Mouse (Mus musculus) c-Kit-positive CD71-positive TER-119-positive erythroid progenitor cells, embryonic 14.5 days (primary cell): Measurements from ENCODE around the gene Pi16.

Experiments
- DNase-seq: peaks from one replicate; pipeline ENCODE4 v3.0.0-alpha.2; 2013; ENCODE audit warnings: low spot score

Pi16 gene

DNA sequence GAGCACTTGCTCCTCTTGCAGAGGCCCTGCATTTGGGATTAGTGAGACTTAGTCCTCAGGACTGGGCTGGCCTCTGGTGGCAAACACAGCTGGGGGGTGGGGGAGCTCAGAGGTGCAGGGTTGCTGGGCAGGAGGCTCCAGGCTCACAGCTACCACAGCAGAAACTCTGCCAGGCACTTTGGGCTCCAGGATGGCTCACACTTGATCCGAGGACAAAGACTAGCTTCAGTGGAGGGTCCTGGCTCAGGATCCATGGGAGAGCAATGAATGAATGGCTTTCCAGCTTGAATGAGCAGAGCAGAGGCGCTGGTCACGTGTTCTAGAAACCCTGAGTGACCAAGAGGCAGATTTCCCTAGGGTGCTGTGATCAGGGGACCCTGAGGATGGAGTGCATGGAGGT, 41.4 kb downstream of the Pi16 start:
- DNase-seq, result no peak

DNA sequence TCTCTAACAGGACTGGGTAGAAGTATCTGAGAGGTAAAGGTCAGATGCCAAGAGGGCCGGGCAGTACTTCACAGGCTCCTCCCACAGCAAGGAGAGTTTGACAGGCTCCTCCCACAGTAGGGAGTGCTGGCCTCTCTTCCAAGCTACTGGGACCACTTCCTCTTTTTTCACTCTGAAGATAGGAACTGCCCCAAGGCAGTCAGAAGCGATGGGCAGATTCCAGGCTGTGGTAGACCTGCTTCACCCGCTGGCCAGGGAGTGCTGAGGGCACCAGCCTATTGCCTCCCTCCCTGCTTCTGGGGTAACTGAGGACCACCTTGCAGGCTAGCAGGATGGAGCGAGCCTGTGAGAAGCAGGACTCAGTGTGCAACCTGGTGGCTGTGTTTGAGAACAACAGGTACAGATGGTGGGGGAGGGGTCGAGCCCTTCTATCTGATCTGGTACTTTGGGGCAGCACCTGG, 43.3 kb downstream of the Pi16 start, which contains the start of gene Fgd2:
Gene Fgd2 (plus strand): TSS at position 154 of the 461 bp plus-strand sequence.
- no peak for DNase-seq

DNA sequence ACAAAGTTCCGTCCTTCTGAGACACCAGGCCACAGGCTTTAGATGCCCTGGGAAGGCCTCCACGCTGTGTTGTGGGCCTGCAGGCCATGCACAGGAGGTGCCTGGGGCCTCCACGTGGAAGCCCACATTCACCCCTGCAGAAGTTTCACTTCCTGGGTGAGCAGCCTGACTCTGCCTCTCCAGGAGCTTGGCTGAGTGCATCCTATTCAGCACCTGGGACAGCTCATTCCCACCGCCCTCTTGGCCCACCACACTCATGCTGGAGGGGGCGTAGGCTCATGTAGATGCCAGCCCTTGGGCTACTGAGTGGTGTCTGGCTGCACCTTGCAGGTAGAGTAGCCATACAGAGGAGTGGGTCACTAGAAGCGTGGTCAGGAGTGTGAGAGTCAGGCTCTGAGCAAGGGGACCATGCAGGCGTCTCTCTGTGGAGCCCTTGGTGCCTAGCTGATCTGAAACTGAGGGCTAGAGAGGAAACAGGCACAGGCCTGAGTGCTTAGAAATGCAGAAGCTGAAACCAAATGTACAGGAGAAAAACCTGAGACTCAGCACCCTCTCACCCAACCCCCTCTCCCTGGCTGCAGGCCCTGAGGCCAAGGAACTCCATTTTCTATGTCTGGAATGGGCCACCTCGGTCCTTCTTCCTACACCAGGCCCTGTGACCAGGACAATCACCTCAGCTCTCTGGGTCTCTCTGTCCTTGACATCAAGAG, 44.7 kb downstream of the Pi16 start:
- no peak for DNase-seq

DNA sequence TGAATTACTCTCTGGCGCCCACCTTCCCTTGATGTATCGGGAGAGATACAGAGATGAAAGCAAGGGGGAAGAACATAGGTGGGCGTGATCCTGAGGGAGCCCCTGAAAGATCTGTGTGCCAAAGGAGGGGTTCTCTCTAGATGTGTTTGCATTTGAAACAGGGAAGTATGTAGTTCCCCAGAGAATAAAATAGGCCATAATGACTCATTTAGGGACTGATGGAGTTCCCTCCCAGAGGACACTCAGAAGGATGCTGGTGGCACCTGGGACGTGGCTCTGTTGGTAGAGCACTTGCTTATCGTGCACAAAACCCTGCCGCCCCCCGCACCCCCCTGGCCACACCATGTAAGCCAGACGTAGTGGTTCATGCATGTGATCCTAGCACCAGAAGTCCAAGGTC, 45.6 kb downstream of the Pi16 start:
- no peak for DNase-seq

DNA sequence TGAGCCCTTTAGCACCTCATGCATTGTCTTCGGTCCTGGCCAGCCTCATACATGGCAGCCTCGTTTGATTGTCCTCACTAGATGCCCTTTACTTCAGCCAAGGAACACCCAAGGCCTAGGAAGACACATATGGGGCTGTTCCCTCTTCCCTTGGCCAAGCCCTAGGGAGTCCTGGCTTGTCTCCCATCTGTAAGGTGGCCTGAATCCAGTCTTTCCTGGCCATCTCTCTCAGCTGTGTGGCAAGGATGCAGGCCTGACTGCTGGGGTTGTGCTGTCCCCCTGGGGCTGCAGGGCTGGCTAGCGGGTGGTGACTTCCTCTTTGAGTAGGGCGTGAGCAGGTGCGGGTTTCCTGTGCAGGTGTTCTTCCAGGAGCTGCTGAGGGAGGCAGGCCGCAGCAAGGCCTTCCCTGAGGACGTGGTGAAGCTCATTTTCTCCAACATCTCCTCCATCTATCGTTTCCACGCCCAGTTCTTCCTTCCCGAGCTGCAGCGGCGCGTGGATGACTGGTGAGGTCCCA, 47.7 kb downstream of the Pi16 start:
- DNase-seq, result no peak

DNA sequence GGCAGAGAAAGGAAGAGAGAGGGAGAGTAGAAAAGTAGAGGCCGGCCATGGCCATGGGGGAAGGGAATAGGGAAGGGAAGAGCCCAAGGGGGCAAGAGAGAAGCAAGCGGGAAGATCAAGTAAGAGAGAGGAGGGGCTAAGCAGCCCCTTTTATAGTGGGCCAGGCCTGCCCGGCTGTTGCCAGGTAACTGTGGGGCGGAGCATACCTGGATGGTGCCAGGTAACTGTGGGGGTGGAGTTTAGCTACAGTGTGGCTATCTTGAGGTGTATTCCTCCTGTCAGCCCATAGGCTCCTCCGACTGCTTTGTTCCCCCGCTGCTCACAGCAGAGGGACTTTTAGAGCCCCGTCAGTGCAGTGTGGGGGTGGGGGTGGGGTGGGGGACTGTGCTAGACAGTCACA, 51.2 kb downstream of the Pi16 start:
- DNase-seq, result no peak

DNA sequence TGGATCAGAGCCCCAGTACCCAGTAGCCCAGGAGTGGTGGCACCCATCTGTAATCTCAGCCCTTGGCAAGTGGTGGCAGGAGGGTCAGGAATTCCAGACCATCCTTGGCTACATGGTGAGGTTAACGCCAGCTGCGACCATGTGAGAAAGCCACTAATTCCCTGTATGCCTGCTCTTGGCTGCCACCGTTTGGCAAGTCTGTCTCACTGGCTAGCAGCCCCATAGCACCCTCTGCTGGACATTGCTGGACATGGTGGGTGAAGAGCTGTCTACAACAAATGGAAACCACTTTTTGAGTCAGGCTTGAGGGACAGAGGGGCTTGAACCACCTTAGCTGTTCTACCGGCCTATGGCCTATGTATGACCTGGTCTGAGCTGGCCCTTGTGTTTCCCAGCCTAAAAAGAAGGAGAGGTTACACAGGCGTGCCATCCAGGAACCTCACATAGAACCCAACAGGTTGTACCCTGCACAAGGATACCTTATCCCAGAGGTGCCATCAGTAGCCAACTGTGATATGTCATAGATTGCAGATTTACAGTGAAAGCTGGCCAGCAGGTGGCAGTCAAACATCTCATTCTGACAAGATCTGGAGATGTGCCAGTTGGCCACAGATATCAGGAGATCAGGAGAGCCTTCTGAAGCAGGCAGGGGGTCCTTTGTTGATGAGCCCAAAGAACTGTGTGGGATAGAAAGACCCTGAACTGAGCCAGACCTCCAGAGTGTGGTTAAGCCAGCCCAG, 53.7 kb downstream of the Pi16 start:
- DNase-seq, result peak; percentile 87

DNA sequence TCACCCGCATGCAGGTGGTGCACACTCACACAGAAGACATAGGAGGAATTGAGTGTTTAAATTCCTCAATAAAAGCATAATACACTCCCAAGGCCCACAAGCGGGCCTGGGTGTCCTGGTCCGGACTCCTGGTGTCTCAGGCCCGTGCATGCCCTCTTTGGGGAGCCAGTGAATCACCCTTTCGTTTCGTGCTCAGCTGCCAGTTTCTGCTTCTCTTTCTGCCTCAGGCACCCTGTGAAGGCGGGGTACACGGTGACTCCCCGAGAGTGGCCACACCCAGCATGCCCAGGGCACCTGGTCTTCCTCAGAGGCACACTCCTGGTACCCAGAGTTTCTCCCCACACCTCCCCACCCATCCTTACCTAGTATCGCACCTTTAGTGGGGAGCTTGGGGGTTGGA, 58.4 kb downstream of the Pi16 start:
- no peak for DNase-seq

DNA sequence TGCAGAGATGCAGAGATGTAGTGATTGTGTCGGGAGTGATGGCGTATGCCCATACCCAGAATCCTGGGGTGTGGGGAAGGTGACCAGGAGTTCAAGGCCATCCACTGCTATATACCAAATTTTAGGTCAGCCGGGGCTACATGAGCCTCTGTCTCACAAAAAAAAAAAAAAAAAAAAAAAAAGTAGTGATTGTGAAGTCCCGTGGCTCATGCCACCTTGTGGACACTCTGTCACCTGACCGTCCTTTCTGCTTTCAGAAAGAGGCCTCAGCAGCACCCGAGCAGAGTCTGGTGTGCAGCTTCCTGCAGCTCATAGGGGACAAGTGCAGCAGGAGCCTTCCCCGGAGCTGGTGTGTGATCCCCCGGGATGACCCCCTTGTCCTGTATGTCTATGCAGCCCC, 60.6 kb downstream of the Pi16 start:
- DNase-seq, result no peak
